Mouse (Mus musculus): Measurements from ENCODE around the gene Mycl. TPM values are rescaled to one million over a fixed set of nuclear protein-coding genes. Genes with fewer than 3 reads are reported as not detected.
A peak's percentile ranks its signal among the peaks of the same experiment; 100 is the strongest.

Mycl gene
- total and polyA plus RNA-seq, 2 experiments from 2014 or later = 65.9 to 106 TPM

DNA sequence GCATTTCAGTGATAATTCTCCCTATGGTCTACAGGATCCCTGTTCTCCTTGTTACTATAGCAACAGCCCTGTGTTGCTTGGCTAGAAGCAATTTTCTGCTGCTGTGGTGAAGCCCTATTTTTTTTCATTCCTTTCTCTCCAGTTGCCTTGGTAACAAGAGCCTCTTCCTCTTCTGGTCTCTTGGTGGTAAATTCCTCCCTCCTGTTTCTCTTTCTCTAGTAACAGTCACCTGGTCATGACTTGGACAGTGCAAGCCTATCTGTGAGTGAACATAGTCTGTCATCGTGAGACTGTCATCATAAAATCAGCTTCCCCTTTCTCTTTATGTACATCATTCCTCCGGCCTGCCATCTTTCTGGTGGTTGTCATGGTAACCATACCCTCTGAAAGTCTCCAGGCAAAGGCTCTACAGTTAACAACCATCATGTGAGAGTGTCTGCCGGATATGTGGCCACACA is 18.5 kb downstream of the Mycl start:
- Histone ChIP-seq H3K9me3 (ENCODE audit: low read length) (no peaks in the 10 kb centered on the region), H3K4me1 (ENCODE audit: insufficient read depth) (peaks cover 45% of the 10 kb centered on the region), H3K36me3 (ENCODE audit: insufficient read depth) (no peaks in the 10 kb centered on the region), H3K4me2 (ENCODE audit: low read depth) (peak overlapping the region; percentile 42), H3K27ac (ENCODE audit: low read depth, low read length) (peak overlapping the region; percentile 96), H3K9ac (no peak overlapping the region), H3K4me3 (ENCODE audit: low read depth, low read length) (no peak overlapping the region), H3K27me3 (ENCODE audit: insufficient read depth, low read length) (no peaks in the 10 kb centered on the region)
- 6% methylated on average over 3 of the region's 3 CpGs for WGBS
- TF ChIP-seq CTCF (IDR thresholded peaks at IDR 0.05; ENCODE audit: low read depth) = no peak
- ATAC-seq = peak; percentile 80
- peak; percentile 93 for DNase-seq

DNA sequence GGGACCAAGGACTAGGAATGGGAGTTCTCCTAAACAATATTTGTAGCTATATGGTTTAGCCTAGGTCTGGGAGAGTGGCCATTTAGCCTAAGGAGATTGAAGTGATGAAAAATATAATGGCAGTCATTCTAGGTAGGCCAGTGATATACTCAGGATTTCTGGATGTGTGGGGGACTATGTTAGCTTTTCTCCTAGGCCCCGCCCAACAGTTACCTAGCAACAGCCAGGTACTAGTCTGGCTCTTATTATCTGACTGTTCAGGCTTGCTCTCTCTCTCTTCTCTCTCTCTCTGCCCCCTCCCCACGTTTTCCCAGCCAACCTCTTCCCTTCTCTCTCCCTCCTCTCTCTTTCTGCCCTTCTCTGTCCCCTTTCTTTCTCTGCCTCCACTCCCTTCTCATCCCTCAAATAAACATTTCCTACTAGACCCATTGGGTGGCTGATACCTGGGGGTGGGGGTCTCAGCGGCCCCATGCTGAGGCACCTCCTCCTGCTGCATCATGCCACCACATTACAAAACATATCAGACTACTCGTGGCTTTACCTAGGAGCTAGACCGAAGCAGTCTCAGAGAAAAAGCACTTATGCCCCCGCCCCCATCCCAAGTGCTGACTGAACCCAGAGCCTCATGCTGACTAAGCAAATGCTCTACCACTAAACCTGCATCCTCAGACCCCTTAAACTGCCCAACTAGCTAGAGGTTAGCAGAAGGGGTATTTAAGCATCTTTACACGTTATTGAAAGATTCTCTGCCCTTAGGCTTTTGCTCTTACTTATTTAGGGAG is 19.2 kb downstream of the Mycl start:
- ATAC-seq (peak; percentile 47), DNase-seq (no peak)
- Histone ChIP-seq H3K27me3 (ENCODE audit: insufficient read depth, low read length) (no peaks in the 10 kb centered on the region), H3K27ac (ENCODE audit: low read depth, low read length) (peak overlapping the region; percentile 96), H3K4me2 (ENCODE audit: low read depth) (peak overlapping the region; percentile 42; the same call in 1 of the 2 replicates), H3K4me3 (ENCODE audit: low read depth, low read length) (no peak overlapping the region), H3K9ac (peak overlapping the region; percentile 47; the same call in 1 of the 2 replicates), H3K36me3 (ENCODE audit: insufficient read depth) (no peaks in the 10 kb centered on the region), H3K4me1 (ENCODE audit: insufficient read depth) (peaks cover 45% of the 10 kb centered on the region), H3K9me3 (ENCODE audit: low read length) (no peaks in the 10 kb centered on the region)
- 19% methylated on average over 7 of the region's 7 CpGs for WGBS
- no peak for TF ChIP-seq CTCF (IDR thresholded peaks at IDR 0.05; ENCODE audit: low read depth)

DNA sequence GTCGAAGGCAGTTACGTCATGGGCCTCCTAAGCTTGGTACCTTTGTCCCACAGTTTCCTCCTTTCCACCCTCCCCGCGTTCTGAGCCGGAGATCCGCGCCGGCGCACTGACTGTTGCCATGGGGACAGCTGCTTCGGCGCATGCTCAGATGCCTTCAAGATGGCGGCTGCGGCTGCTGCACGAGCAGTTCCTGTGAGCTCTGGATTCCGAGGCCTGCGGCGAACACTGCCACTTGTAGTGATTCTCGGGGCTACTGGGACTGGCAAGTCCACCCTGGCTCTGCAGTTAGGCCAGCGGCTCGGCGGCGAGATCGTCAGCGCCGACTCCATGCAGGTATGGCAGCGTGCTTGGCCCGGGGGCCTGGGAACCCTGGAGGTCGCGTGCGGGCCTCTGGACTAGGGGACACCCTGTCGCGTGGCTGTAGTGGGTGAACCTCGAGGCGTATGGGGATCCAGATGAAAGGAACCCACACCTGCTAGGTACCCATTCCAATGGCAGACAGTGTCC is 21.1 kb downstream of the Mycl start, which contains the start of gene Trit1:
Gene Trit1, plus strand, starts transcription at position 147 of the 507 bp plus-strand sequence.
- H3K4me2 ChIP-seq (ENCODE audit: low read depth) = peak within 1 kb of the TSS; percentile 79
- ATAC-seq (peak; percentile 90), DNase-seq (peak; percentile 99)
- no peaks in the 10 kb centered on the region for H3K27me3 ChIP-seq (ENCODE audit: insufficient read depth, low read length)
- no peaks in the 10 kb centered on the region for H3K9me3 ChIP-seq (ENCODE audit: low read length)
- H3K36me3 ChIP-seq (ENCODE audit: insufficient read depth) = no peaks in the 10 kb centered on the region
- H3K27ac ChIP-seq (ENCODE audit: low read depth, low read length) = peak within 1 kb of the TSS; percentile 96
- H3K4me1 ChIP-seq (ENCODE audit: insufficient read depth) = peaks cover 45% of the 10 kb centered on the region
- H3K4me3 ChIP-seq (ENCODE audit: low read depth, low read length) = peak within 1 kb of the TSS; percentile 86
- WGBS = 1% methylated on average over 34 of the region's 34 CpGs
- H3K9ac ChIP-seq = peak within 1 kb of the TSS; percentile 91
- no peak for TF ChIP-seq CTCF (IDR thresholded peaks at IDR 0.05; ENCODE audit: low read depth)

DNA sequence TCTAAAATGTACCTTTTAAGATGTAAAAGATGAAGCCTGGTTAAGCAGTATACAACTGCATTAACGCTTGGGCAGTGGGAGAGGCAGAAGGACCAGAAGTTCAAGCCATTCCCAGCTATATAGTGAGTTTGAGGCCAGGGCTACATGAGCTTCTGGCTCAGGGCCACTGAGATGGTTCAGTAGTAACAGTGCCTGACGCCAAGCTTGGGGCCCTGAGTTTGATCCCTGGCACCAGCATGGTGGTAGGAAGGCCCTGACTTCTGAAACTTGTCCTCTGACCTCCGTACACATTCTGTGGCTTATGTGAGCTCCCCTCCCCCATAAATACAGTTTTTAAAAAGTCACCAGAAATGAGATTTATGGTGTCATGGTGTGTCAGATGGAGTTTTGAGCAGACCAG is 26.1 kb downstream of the Mycl start:
- Histone ChIP-seq H3K4me1 (ENCODE audit: insufficient read depth) (peaks cover 12% of the 10 kb centered on the region), H3K4me3 (ENCODE audit: low read depth, low read length) (no peak overlapping the region), H3K36me3 (ENCODE audit: insufficient read depth) (no peaks in the 10 kb centered on the region), H3K4me2 (ENCODE audit: low read depth) (no peak overlapping the region), H3K9ac (no peak overlapping the region), H3K27me3 (ENCODE audit: insufficient read depth, low read length) (no peaks in the 10 kb centered on the region), H3K9me3 (ENCODE audit: low read length) (no peaks in the 10 kb centered on the region), H3K27ac (ENCODE audit: low read depth, low read length) (no peak overlapping the region)
- WGBS = 94% methylated on average over 3 of the region's 3 CpGs
- ATAC-seq (no peak), DNase-seq (no peak)
- TF ChIP-seq CTCF (IDR thresholded peaks at IDR 0.05; ENCODE audit: low read depth) = no peak

DNA sequence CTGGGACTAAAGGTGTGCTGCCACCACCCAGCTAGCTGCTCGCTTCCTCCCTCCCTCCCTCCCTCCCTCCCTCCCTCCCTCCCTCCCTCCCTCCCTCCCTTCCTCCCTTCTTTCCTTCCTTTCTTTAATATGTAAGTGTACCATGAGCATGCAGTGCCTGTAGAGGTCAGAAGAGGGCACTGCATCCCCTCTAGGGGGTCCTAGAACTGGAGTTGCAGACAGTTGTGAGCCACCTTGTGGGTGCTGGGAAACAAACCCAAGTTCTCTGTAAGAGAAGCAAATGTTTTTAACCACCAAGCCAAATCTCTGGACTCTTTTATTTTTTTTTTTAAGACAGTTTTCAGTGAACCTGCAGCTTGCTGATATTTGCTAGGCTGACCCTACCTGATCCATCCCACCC is 27.4 kb downstream of the Mycl start:
- Histone ChIP-seq H3K4me3 (ENCODE audit: low read depth, low read length) (no peak overlapping the region), H3K36me3 (ENCODE audit: insufficient read depth) (no peaks in the 10 kb centered on the region), H3K9ac (no peak overlapping the region), H3K9me3 (ENCODE audit: low read length) (no peaks in the 10 kb centered on the region), H3K4me1 (ENCODE audit: insufficient read depth) (peaks cover 6% of the 10 kb centered on the region), H3K4me2 (ENCODE audit: low read depth) (no peak overlapping the region), H3K27ac (ENCODE audit: low read depth, low read length) (no peak overlapping the region), H3K27me3 (ENCODE audit: insufficient read depth, low read length) (no peaks in the 10 kb centered on the region)
- no peak for TF ChIP-seq CTCF (IDR thresholded peaks at IDR 0.05; ENCODE audit: low read depth)
- no peak for ATAC-seq
- DNase-seq = no peak
- WGBS = 80% methylated on average over 1 of the region's 1 CpGs

GRCm38 (mm10) chr4:123025418-123025817 is 30.0 kb downstream of the Mycl start:
- H3K9me3 ChIP-seq (ENCODE audit: low read length) = no peaks in the 10 kb centered on the region
- H3K36me3 ChIP-seq (ENCODE audit: insufficient read depth) = peaks cover 8% of the 10 kb centered on the region; the same call in 1 of the 2 replicates
- H3K9ac ChIP-seq = no peak overlapping the region
- TF ChIP-seq CTCF (IDR thresholded peaks at IDR 0.05; ENCODE audit: low read depth) = no peak
- no peak overlapping the region for H3K4me2 ChIP-seq (ENCODE audit: low read depth)
- no peaks in the 10 kb centered on the region for H3K27me3 ChIP-seq (ENCODE audit: insufficient read depth, low read length)
- no peak overlapping the region for H3K4me3 ChIP-seq (ENCODE audit: low read depth, low read length)
- ATAC-seq = no peak
- H3K4me1 ChIP-seq (ENCODE audit: insufficient read depth) = no peaks in the 10 kb centered on the region
- DNase-seq = no peak
- 0 out of 2 replicates have a peak overlapping the region, but pooled peaks have one; percentile 15 for H3K27ac ChIP-seq (ENCODE audit: low read depth, low read length)
- WGBS = 84% methylated on average over 2 of the region's 2 CpGs

DNA sequence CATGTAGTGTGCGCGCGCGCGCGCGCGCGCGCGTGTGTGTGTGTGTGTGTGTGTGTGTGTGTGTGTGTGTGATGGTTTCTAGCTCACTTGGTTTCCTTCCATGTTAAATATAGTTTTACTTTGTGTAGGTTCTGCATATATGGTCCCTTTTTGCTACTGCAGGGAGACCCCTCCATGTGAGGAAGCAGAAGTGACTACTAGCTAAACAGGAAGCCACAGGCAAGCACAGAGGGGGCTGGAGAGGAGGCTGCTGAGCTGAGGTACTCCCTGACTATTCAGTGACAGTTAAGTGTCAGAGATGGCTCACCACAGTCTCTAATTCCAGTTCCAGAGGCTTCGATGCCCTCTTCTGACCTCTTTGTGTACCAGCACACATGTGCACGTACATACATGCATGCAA is 30.7 kb downstream of the Mycl start:
- H3K9ac ChIP-seq = no peak overlapping the region
- 97% methylated on average over 13 of the region's 13 CpGs for WGBS

More for the DNA sequence above, 30.7 kb downstream of the Mycl start:
- no peak for ATAC-seq
- Histone ChIP-seq H3K27ac (ENCODE audit: low read depth, low read length) (no peak overlapping the region), H3K4me2 (ENCODE audit: low read depth) (no peak overlapping the region), H3K4me1 (ENCODE audit: insufficient read depth) (no peaks in the 10 kb centered on the region), H3K9me3 (ENCODE audit: low read length) (no peaks in the 10 kb centered on the region), H3K27me3 (ENCODE audit: insufficient read depth, low read length) (no peaks in the 10 kb centered on the region), H3K4me3 (ENCODE audit: low read depth, low read length) (no peak overlapping the region), H3K36me3 (ENCODE audit: insufficient read depth) (peaks cover 10% of the 10 kb centered on the region; the same call in 1 of the 2 replicates)
- no peak for DNase-seq
- TF ChIP-seq CTCF (IDR thresholded peaks at IDR 0.05; ENCODE audit: low read depth) = no peak
